Mouse (Mus musculus) inflammation-experienced regulatory T-cells, adult 6 months (primary cell): ENCODE results near the gene Gm49321. TPM values are rescaled to one million over a fixed set of nuclear protein-coding genes. Genes with fewer than 3 reads are reported as not detected.

ENCODE experiments used
- ATAC-seq: one replicate; pipeline ENCODE4 v1.8.0; 2017
- polyA plus RNA-seq, 3 experiments: library from polyadenylated mRNA; unstranded; fragments of 100-300 nt; shearing (Covaris generic); gene quantifications; one replicate each; pipeline ENCODE4 v1.2.1; 2017

Gene Gm49321
- polyA plus RNA-seq = 10 to 100 TPM; 12.6 to 21.2 (median 13.8) TPM

DNA sequence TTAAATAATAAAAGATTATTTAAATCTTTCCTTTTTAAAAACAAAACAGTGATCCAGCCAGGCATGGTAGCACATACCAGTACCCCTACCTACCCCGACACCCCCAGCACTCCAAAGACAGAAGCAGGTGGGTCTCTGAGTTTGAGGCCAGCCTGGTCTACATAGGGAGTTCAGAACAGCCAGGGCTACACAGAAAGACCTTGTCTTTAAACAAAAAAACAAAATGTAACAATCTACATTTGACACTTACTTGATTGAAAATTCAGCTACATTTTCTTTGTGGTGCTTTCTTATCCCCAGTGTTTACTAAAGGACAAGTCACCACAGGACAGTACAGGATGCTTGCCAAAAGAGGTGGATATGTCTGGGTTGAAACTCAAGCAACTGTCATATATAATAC is at the start of gene Gm49321:
TSS of gene Gm49321 (plus strand) at position 301 of the 400 bp plus-strand sequence.
- ATAC-seq = no peak

DNA sequence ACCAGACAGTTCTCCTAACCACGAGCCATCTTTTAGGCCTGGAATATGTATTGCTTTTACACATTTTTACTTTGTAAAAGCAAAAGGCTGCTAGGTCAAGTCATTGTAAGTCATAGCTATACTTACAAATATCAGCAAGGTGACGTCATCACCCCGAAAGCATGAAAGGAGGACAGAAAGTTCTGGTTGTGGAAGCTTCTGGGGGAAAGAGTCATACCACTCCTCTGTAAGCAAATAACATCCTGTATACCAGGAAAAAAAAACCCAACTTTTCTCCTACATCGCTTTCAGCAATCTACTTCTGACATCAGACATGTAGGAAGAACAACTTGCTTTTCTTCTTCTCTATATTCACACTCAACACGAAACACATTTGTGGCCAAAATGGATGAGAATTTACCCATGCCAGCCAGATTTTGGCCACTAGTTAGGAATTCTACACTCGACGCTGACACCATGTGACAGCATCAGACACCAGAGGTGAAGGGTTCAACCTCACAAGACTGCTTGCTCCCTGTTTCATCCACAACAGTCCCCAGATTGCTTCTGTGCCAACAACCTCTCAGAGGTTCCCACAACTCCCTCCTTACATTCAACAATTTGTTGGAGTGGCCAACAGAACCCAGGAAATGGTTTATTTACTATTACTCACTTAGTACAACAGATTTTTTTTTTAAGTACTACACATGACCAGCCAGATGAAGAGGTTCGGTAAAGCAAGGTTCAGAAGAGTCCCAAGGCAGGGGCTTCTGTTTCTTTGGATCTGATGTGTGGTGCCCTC is 49.3 kb upstream of the Gm49321 start:
- ATAC-seq = peak; percentile 91

GRCm38 (mm10) chr12:73889571-73889970 is 47.9 kb upstream of the Gm49321 start:
- no peak for ATAC-seq

DNA sequence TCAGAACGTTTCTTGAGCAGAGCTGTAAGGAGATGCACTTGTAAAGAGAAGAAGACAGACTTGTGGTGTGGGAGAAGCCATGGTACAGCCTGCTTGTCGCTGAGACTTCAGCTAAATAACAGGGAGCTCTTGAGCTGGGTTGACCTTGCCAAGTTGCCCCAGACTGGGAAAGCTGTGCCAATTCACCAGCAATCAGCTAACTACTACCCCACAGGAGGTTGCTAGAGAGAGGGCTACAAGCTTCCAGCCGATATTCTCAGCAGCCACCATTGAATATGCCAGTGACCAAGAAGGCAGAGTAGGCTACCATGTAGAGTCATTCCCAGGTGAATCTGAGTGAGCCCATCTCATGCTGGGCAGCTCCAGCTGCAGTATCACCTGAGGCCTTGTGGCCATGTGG is 47.4 kb upstream of the Gm49321 start:
- no peak for ATAC-seq

DNA sequence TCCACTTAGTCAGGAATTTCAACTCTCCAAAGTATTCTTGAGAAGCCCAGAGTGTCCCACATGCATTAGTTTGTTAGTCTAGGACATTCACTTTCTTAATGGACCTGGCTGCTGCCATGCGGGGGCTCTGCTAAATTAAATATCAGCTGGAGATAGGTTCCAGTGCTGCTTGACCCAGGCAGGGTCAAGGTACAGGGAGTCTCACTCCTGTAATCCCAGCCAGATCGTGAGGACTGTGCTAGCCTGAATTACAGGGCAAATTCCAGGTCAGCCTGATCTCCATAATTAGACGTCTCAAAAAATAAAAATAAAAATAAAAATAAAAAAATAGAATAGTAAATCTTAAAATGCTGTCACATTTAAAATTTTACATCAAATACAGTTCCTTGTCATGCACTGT is 44.8 kb upstream of the Gm49321 start:
- no peak for ATAC-seq

- no peak for ATAC-seq
Measured at GRCm38 (mm10) chr12:73894838-73895237, 42.6 kb upstream of the Gm49321 start.

- ATAC-seq = peak; percentile 68
Measured at GRCm38 (mm10) chr12:73895674-73896073, 41.8 kb upstream of the Gm49321 start.

DNA sequence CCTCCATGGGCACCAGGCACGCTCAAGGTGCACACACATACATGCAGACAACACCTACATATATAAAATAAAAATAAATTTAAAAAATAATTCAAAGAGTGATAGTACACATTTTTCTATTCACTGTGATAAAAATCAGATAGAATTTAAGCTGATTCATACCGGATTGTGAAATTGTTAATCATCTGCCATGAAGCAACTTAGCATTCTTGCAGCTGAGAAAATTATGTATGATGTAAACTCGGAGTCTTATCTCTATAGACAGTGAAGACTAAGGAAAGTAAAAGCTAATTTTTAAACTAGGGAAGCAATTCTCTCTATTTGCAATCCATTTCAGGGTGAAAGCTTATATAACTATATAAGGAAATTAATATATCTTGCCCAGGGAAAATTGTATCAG is 41.0 kb upstream of the Gm49321 start:
- ATAC-seq = no peak

- ATAC-seq = no peak
Measured at GRCm38 (mm10) chr12:73898281-73898680, 39.2 kb upstream of the Gm49321 start.

DNA sequence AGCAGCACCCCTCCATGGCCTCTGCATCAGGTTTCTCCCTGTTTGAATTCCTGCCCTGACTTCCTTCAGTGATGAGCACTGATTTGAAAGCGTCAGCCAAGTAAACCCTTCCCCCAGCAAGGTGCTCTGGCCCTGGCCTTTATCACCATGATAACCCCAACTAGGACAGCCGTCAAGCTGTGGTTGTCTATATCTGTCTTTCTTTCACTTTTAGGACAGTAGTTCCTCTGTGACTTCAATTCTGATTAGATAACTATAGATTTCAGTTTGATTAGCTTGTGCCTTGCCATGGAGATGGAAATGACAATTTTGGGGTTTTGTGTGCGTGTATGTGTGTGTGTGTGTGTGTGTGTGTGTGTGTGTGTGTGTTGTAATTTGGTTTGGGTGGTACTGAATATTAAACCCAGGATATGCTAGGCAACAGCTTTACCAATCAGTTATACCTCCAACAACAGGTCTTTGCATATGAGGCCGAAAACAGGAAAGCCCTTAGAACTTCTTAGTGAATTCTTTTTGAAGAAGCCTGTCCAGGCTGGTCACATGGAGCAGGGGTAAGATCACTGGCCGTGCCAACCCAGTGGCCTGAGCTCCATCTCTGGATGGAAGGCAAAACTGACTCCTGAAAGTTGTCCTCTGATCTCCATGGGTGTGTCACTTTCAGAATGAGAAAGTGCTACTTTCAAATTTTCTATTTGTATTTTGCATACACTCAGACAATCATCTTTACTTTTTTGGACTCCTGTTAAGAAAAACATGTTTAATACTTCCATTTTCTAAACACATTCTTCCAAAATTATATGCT is 33.1 kb upstream of the Gm49321 start:
- ATAC-seq = no peak

DNA sequence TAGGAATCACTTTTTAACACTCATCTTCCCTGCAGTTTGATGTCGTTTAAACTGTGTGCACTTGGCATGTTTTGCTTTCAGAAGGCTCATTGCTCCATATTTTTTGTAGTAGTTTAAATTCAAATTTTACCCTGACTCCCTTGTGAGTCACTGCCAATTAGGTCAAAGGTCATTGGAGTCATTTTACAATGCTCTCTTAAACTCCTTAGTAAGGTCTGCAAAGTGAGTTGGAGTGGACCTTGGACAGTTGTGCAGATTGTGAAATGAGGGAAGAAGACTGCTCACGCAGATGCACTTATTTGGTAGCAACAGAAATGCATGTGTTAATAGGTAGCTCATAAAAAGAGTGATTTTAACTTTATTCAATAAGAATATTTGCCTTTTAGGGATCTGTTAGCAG is 32.4 kb upstream of the Gm49321 start:
- no peak for ATAC-seq

GRCm38 (mm10) chr12:73905555-73905954 is 31.9 kb upstream of the Gm49321 start:
- ATAC-seq = no peak

GRCm38 (mm10) chr12:73907079-73907672 is 30.3 kb upstream of the Gm49321 start:
- no peak for ATAC-seq

GRCm38 (mm10) chr12:73907673-73908150 is 29.7 kb upstream of the Gm49321 start:
- ATAC-seq = peak; percentile 89

DNA sequence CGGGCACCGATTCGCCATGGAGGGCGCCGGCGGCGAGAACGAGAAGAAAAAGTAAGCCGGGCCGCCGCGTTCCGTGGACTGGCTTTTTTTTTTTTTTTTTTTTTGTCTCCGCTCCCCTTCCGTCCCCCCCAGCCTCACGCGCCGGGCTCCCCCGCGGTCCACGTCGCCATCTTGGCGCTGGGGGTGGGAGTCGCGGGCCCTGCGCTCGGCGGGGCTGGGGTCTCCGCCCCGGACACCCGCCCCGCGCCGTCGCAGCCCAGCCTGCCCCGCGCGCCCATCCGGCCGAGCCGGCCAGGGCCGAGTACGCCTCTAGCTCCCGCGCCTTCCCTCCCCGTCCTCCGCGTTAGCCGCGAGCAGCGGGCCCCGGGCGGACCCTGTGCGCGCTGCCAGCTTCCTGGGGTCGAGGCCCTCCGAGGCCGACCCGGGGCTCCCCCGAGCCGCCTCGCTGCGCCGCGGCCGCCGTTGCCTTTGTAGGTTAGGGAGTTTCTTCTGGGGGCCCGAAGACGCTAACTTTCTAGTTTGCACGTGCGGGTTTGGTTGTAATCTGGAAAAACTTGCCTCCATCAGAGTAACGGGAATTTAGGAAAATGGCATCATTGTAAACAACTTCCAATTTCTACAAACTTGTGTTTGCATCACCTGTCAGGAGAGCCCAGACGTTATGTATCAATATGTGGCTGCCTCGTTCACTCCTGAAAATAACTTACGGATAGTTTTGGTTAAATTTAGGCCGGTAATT is 29.0 kb upstream of the Gm49321 start:
- ATAC-seq = peak; percentile 12

GRCm38 (mm10) chr12:73909013-73909575 is 28.4 kb upstream of the Gm49321 start:
- no peak for ATAC-seq

GRCm38 (mm10) chr12:73918479-73918878 is 19.0 kb upstream of the Gm49321 start:
- ATAC-seq = no peak

DNA sequence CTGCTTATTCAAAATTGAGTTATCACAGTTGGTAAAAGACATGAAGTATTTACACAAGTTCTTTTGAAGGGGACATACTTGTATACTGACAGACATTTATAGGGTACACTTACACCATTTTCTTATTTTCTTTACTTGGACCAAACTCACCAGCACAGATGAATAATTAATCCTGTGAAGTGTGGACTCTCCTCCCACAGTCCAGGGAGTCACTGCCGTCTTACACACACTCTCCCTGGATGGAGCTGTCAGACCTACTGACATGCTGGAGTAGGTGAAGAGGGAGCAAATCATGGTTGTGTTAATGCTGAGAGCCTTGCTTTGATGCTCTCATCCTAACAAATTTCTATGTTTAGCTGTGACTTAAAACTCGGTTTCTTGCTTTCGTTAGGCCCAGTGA is 7.2 kb upstream of the Gm49321 start:
- no peak for ATAC-seq

DNA sequence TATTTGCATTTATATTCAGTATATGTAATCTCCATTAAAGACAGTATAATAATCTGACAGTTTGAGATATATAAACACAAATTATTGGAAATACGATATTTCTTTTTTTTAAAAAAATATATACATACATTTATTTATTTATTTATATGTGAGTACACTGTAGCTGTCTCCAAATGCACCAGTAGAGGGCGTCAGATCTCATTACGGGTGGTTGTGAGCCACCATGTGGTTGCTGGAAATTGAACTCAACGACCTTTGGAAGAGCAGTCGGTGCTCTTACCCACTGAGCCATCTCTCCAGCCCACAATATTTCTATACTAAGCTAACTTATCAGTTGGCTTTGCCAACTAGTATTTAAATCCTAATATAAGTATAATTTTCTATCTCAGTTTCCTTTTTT is 6.2 kb upstream of the Gm49321 start:
- ATAC-seq = peak; percentile 28

GRCm38 (mm10) chr12:73934528-73934927 is 2.9 kb upstream of the Gm49321 start:
- ATAC-seq = no peak

DNA sequence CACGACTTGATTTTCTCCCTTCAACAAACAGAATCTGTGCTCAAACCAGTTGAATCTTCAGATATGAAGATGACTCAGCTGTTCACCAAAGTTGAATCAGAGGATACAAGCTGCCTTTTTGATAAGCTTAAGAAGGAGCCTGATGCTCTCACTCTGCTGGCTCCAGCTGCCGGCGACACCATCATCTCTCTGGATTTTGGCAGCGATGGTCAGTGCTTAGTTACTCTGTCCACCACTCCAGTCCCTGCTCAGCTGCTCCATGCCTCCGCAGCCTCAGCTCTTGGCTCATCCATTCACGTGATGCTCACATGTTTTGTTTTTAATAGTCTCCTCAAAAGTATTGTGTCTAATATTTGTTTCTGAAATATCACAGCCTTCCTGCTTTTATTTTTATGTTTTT is 2.1 kb downstream of the Gm49321 start:
- no peak for ATAC-seq

GRCm38 (mm10) chr12:73948415-73948814 is 11.0 kb downstream of the Gm49321 start:
- ATAC-seq = no peak
